Mouse (Mus musculus) E14TG2a.4 (cell line): ENCODE results near the gene Ccdc85b.
"Not testable (repeated sequence)": the region's sequence is repeated elsewhere in the genome, so short reads cannot be mapped to it uniquely, and the experiment has no call there.

Experiments used
- H3K27me3 ChIP-seq: 2 replicates; pipeline ENCODE4 v1.6.1; 2014; ENCODE audit warnings: low read length, control low read depth; ENCODE audit not compliant: insufficient read depth
- H3K36me3 ChIP-seq: 2 replicates; pipeline ENCODE4 v1.6.1; 2014; ENCODE audit warnings: low read length, control low read depth; ENCODE audit not compliant: insufficient read depth
- H3K4me1 ChIP-seq: replicated peaks from 2 replicates; pipeline ENCODE4 v1.6.1; 2014; ENCODE audit warnings: low read depth, low read length, control low read depth
- H3K4me3 ChIP-seq: replicated peaks from 2 replicates; pipeline ENCODE4 v1.5.1; 2014; ENCODE audit warnings: mild to moderate bottlenecking, low read length
- H3K9me3 ChIP-seq: 2 replicates; pipeline ENCODE4 v1.6.1; 2014; ENCODE audit warnings: low read length, control low read depth
- CTCF ChIP-seq: conservative IDR thresholded peaks from 2 replicates; pipeline ENCODE4 v1.5.1; 2014; ENCODE audit warnings: low read length
- NANOG ChIP-seq: IDR thresholded peaks from 2 replicates; pipeline ENCODE4 v1.6.1; 2014; ENCODE audit warnings: borderline replicate concordance, low read length, mixed read lengths
- POU5F1 ChIP-seq: IDR thresholded peaks from 2 replicates; pipeline ENCODE4 v1.6.1; 2014; ENCODE audit warnings: low read length, borderline replicate concordance

Ccdc85b gene

DNA sequence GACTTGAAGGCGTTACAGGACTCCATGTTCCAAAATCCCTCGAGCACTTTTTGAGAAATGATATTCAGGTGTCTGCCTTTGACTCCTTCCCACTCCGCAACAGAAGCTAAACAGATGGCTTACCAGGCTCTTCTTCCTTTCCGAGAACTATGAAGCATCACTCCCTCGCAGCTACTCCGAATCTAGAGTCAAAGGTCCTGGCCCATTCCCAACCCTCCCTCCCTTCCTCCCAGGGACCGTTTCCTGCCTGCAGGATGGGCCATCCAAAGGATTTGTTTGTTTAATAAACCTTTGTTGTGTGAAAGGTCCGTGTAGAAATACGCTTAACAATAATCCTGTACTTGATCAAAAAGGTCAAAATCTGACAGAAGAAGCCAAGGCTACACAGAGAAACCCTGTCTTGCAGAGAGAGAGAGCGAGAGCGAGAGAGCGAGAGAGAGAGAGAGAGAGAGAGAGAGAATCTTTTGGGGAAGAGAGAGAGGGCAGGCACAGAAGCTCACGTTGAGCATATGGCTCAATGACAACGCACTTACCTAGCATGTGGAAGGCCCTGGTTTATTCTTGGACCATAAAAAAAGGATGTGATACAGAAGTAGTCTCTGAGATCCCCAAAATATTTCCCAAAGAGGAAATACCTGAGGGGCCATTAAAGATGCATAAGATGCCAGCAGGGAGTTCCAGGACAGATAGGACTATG is at the start of gene Ccdc85b:
Gene Ccdc85b (minus strand): TSS at position 149 of the 697 bp plus-strand sequence.
- H3K27me3 ChIP-seq = peaks cover 15% of the 10 kb centered on the region
- H3K36me3 ChIP-seq = peaks cover 45% of the 10 kb centered on the region
- peaks cover 59% of the 10 kb centered on the region for H3K4me1 ChIP-seq
- TF ChIP-seq CTCF (no peak), NANOG (no peak), POU5F1 (no peak)
- peak within 1 kb of the TSS; percentile 95 for H3K4me3 ChIP-seq
- H3K9me3 ChIP-seq = no peaks in the 10 kb centered on the region

DNA sequence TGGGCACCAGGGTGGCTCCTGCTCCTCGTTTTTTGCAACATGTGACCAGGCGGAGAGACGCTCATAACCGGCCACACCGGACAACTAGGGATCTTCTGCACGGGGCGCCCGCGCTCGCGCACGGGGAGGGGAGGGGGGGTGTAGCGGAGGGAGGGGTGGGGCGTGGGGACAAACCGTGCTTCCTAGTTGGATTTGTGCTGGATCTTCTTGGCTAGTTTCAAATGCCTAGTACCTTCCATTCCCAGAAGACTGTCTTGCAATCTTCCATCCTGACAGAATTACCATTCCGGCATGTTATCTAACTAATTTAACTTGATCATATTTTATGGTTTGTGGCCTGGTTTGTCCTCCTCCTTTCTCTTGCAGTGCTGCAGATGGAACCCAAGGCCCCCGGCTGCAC is 46.0 kb upstream of the Ccdc85b start, which contains the start of gene 1700020D05Rik:
Gene 1700020D05Rik (minus strand): TSS at position 101 of the 400 bp plus-strand sequence.
- Histone ChIP-seq H3K4me1 (peaks cover 22% of the 10 kb centered on the region), H3K4me3 (peak within 1 kb of the TSS; percentile 67), H3K9me3 (no peaks in the 10 kb centered on the region), H3K27me3 (peaks cover 11% of the 10 kb centered on the region), H3K36me3 (no peaks in the 10 kb centered on the region)
- TF ChIP-seq POU5F1 (no peak), CTCF (no peak), NANOG (no peak)

DNA sequence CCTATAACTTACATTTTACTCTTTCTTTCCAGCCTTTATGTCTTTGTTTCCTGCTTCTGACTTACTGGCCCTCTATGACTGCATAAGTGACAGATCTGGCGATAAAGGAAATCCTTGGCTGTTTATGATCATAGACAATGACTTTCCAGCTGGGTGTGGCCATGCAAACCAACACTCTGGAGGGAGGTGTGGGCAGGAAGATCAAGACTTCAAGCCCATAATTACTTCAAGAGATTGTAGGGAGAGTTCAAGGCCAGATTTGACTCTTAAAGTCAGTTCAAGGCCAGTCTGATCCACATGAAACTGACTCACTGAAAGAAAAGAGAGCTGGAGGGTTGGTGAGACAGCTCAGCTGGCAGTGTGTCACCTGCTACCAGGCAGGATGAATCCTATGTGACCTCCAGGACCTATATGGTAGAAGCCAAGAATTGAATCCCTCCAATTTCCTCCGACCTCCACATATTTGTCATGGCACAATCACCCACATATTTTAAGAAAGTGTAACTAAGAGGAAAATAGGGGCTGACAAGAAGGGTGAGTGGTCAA is 42.7 kb upstream of the Ccdc85b start:
- peaks cover 11% of the 10 kb centered on the region for H3K27me3 ChIP-seq
- H3K36me3 ChIP-seq = peaks cover 30% of the 10 kb centered on the region
- TF ChIP-seq POU5F1 (no peak), CTCF (no peak), NANOG (no peak)
- no peak overlapping the region for H3K4me3 ChIP-seq
- H3K4me1 ChIP-seq = peaks cover 43% of the 10 kb centered on the region
- H3K9me3 ChIP-seq = no peaks in the 10 kb centered on the region

DNA sequence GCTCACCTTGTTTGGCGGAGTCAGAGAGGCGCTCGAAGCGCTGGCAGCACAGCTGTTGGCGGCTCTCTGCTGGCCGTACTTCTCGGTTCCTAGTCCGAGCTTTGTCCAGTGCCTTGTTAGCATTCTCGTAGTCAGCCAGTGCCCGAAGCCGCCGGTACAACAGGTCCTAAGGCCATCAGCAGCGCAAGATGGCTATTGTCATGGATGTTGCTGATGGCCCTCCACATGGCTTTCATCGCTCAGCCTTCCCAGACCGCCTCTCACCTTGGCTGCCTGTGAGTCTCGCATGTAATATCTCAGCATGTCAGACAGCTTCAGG is 38.3 kb upstream of the Ccdc85b start:
- TF ChIP-seq POU5F1 (no peak), NANOG (peak; percentile 5; the same call in 1 of the 2 replicates)
- peak overlapping the region; percentile 23; the same call in 1 of the 2 replicates for H3K4me3 ChIP-seq
- H3K27me3 ChIP-seq = no peaks in the 10 kb centered on the region
- no peaks in the 10 kb centered on the region for H3K9me3 ChIP-seq
- H3K4me1 ChIP-seq = peaks cover 65% of the 10 kb centered on the region
- H3K36me3 ChIP-seq = peaks cover 68% of the 10 kb centered on the region

DNA sequence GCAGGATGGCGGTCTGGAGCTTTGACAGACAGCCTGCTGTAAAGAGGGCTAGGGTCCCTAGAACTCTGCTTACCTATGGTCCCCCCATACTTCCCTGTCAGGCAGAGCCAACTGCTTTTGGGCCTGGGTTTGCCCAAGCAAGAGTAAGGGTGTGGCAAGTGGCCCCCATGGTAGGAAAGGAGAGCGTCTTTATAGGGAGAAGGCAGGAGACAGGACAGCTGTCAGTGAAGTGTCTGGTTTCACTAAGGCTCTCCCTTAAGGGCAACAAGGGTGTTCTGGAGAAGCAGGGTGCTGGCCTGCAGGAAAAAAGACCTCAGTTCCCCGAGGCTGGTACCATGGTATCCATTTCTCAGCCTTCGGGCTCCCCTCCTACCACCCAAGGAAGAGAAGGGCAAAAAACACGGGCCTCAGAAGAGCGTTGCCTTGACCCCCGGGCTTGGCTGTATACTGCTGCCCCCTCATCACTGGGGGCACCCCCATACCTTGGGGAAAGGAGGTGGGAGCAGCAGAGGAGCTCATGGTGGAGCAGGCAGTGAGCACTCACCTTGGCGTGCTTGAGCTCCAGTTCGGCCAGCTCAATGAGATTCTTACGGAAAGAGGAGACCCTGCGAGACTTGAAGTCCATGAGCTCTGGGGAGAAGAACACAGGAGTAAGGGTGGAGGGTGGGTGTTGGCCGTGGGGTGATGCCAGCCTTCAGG is 37.8 kb upstream of the Ccdc85b start:
- Histone ChIP-seq H3K9me3 (no peaks in the 10 kb centered on the region), H3K4me1 (peaks cover 65% of the 10 kb centered on the region), H3K4me3 (peak overlapping the region; percentile 23; the same call in 1 of the 2 replicates), H3K27me3 (no peaks in the 10 kb centered on the region), H3K36me3 (peaks cover 68% of the 10 kb centered on the region)
- TF ChIP-seq POU5F1 = no peak
- no peak for TF ChIP-seq NANOG
- no peak for TF ChIP-seq CTCF

DNA sequence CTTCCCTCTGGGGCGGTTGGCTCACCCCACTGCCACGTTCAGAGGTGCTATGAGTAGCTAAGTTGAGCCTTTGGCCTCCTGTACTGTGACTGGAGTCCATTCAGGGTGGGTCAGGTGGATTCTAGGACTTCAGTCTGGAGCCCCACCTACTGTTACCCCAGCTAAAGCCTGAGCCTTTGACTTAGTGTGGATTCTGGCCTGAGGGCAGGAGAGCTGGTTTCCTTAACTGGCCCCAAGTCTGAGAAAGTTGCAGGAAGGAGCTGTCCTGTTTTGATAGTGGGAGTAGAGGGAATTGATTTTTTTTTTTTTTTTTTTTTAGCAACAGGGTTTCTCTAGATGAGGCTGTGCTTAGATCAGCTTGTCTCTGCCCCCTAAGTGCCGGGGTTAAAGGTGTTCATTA is 36.6 kb upstream of the Ccdc85b start:
- no peaks in the 10 kb centered on the region for H3K9me3 ChIP-seq
- peaks cover 68% of the 10 kb centered on the region for H3K36me3 ChIP-seq
- no peaks in the 10 kb centered on the region for H3K27me3 ChIP-seq
- peak overlapping the region; percentile 97; the same call in 1 of the 2 replicates for H3K4me3 ChIP-seq
- no peak for TF ChIP-seq POU5F1
- TF ChIP-seq NANOG = no peak
- no peak for TF ChIP-seq CTCF
- H3K4me1 ChIP-seq = peaks cover 72% of the 10 kb centered on the region

DNA sequence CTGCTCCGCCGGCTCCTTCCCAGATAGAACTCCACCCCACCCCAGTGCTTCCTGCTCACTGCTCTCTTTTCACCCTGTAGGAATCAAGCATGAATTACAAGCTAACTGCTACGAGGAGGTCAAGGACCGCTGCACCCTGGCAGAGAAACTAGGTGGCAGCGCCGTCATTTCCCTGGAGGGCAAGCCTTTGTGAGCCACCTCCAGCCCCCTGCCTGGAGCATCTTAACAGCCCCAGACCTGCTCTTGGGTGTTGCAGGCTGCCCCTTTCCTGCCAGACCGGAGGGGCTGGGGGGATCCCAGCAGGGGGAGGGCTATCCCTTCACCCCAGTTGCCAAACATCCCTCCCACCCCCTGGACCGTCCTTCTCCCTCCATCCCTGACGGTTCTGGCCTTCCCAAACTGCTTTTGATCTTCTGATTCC is 35.6 kb upstream of the Ccdc85b start:
- TF ChIP-seq CTCF = peak; percentile 8; the same call in 1 of the 2 replicates
- not testable (repeated sequence) for H3K9me3 ChIP-seq

DNA sequence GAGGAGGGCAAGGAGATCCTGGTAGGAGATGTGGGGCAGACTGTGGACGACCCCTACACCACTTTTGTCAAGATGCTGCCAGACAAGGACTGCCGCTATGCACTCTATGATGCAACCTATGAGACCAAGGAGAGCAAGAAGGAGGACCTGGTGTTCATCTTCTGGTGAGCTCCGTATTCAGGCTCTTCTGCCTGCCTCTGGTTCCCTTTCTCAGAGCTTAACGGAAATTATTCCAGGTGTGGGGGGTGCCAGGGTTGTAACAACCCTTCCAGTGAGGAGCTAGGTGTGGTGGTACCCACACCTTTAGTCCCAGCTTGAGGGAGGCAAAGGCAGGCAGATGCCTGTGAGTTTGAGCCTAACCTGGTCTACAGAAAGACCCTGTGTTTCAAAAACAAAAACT is 34.9 kb upstream of the Ccdc85b start:
- no peak for TF ChIP-seq CTCF
- TF ChIP-seq NANOG = no peak
- TF ChIP-seq POU5F1 = no peak
- Histone ChIP-seq H3K9me3 (no peaks in the 10 kb centered on the region), H3K27me3 (no peaks in the 10 kb centered on the region), H3K36me3 (peaks cover 60% of the 10 kb centered on the region), H3K4me1 (peaks cover 74% of the 10 kb centered on the region), H3K4me3 (peak overlapping the region; percentile 97)

More for the DNA sequence above, 35.6 kb upstream of the Ccdc85b start:
- not testable (repeated sequence) for H3K27me3 ChIP-seq
- Histone ChIP-seq H3K4me1 (peaks cover 79% of the 10 kb centered on the region), H3K4me3 (peak overlapping the region; percentile 97), H3K36me3 (peaks cover 66% of the 10 kb centered on the region)
